32 mouse cellular contexts compared by ENCODE assay signal in the genomic region with DNA sequence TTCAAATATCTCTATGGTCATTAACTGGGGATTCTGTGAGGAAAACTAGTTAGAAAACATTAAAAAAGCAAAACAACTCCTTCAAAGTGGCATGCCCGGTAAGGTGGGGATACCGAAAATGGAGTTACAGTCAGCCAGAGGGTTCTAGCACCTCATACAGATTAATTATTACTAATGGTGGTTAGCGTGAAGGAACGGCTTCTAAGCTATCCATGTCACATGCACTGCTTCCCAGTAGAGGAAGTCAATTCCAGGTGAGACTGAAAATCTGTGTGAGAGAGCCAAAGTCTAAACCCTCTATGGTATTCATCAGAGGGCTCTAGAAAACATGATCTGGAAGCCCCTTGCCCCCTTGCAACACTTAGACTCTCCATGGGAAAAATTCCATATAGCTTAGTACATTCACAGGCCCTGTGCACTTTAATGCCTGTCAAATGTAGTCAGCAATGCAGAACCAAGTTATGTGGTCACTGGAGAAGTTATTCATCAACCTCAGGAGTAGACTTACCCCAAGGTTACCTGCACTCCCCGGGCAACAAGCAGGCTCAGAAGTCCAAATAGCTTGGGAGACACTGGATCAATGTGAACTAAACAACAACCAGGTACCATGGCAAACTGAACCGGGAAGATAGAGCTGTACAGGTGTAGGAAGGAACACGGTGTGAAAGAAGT.
DNase-seq lines count a peak whose midpoint lies in the region; ATAC-seq and TF ChIP-seq lines count a peak whose summit lies in the region.
"Had no signal": no experiment of that assay in that cellular context is flagged by ENCODE, and none has a peak within 500 bp of the region (broad histone marks: within the 10 kb centered on the region; RNA-seq: fewer than 3 reads in every experiment).

No protein-coding gene starts in this region.

- TF ChIP-seq CTCF in CH12.LX (conservative IDR thresholded peaks at IDR 0.05 in 1 of 2, IDR thresholded peaks at IDR 0.05 in 1 of 2; ENCODE audit: low read depth in 2 of 2, low read length in 2 of 2), result no peak
- no peak for TF ChIP-seq CTCF in midbrain, postnatal 0 days (IDR thresholded peaks at IDR 0.05)

- no peak overlapping the region for H3K9ac ChIP-seq in CH12.LX (ENCODE audit: insufficient read depth, low read depth)
- no peak overlapping the region for H3K9ac ChIP-seq in kidney, embryonic 15.5 days
- no peak overlapping the region for H3K9ac ChIP-seq in midbrain, postnatal 0 days (replicated peaks; ENCODE audit: low read length, poor library complexity, severe bottlenecking)
- H3K9ac ChIP-seq: embryonic facial prominence, embryonic 12.5 days; heart, embryonic 13.5 days; hindbrain, embryonic 14.5 days; liver, embryonic 15.5 days; lung, embryonic 15.5 days; neural tube, embryonic 12.5 days had no signal

- H3K79me2 ChIP-seq in CH12.LX (replicated peaks; ENCODE audit: control insufficient read depth, extremely low read depth, insufficient read depth, poor library complexity, severe bottlenecking), result no peaks in the 10 kb centered on the region

- H3K4me1 ChIP-seq in CH12.LX (ENCODE audit: control insufficient read depth in 1 of 2, insufficient read depth in 2 of 2), result peaks cover 0 to 17% of the 10 kb centered on the region in 2 experiments; a peak in 2 of 4 replicates
- H3K4me1 ChIP-seq in kidney, embryonic 15.5 days, result no peaks in the 10 kb centered on the region
- H3K4me1 ChIP-seq in midbrain, postnatal 0 days (ENCODE audit: insufficient read depth, low read length), result no peaks in the 10 kb centered on the region
- H3K4me1 ChIP-seq: embryonic facial prominence, embryonic 12.5 days; heart, embryonic 13.5 days; liver, embryonic 15.5 days; lung, embryonic 15.5 days; neural tube, embryonic 12.5 days had no signal

- in situ Hi-C loops in CH12.LX (cut with MboI; ENCODE audit: low pct_ligation_motif_present, low pct_unique_long_range_greater_than_20kb, low sequenced_read_pairs), result no loop called here

- H3K27ac ChIP-seq in CH12.LX (ENCODE audit: insufficient read depth, low read depth), result no peak overlapping the region
- peak overlapping the region; percentile 88 for H3K27ac ChIP-seq in kidney, embryonic 15.5 days
- H3K27ac ChIP-seq in midbrain, postnatal 0 days (ENCODE audit: low read depth, low read length), result no peak overlapping the region
- H3K27ac ChIP-seq: embryonic facial prominence, embryonic 12.5 days; heart, embryonic 13.5 days; hindbrain, embryonic 14.5 days; liver, embryonic 15.5 days; lung, embryonic 15.5 days; neural tube, embryonic 12.5 days; stomach, postnatal 0 days had no signal

- no peaks in the 10 kb centered on the region for H3K9me3 ChIP-seq in CH12.LX (replicated peaks; ENCODE audit: low read length)
- H3K9me3 ChIP-seq in kidney, embryonic 15.5 days (replicated peaks), result no peaks in the 10 kb centered on the region
- no peaks in the 10 kb centered on the region for H3K9me3 ChIP-seq in midbrain, postnatal 0 days (ENCODE audit: low read length)
- H3K9me3 ChIP-seq: embryonic facial prominence, embryonic 12.5 days; heart, embryonic 13.5 days; liver, embryonic 15.5 days; lung, embryonic 15.5 days; neural tube, embryonic 12.5 days had no signal

- no peak for TF ChIP-seq RAD21 in CH12.LX (IDR thresholded peaks at IDR 0.05; ENCODE audit: low read depth, low read length)

- dilution Hi-C loops in CH12.LX (cut with MboI; ENCODE audit: extremely low pct_ligation_motif_present, extremely low pct_unique_long_range_greater_than_20kb, low sequenced_read_pairs), result no loop called here

- no peak overlapping the region for H3K4me3 ChIP-seq in CH12.LX (replicated peaks in 1 of 3; ENCODE audit: low read depth in 2 of 3, low read length in 2 of 3, poor library complexity in 1 of 3)
- H3K4me3 ChIP-seq in kidney, embryonic 15.5 days (replicated peaks), result no peak overlapping the region
- H3K4me3 ChIP-seq in midbrain, postnatal 0 days (ENCODE audit: low read depth, low read length), result no peak overlapping the region
- H3K4me3 ChIP-seq: embryonic facial prominence, embryonic 12.5 days; heart, embryonic 13.5 days; liver, embryonic 15.5 days; lung, embryonic 15.5 days; myocyte; neural tube, embryonic 12.5 days had no signal

- no peak for TF ChIP-seq POLR2A in CH12.LX (IDR thresholded peaks at IDR 0.05; ENCODE audit: low read depth, low read length)

- DNase-seq in CH12.LX (ENCODE audit: extremely low read depth), result no peak
- peak; percentile 77 for DNase-seq in kidney, adult 18-20 months
- peak; percentile 63 to 86 for DNase-seq in kidney, postnatal 25 days
- no peak for DNase-seq in ovary, adult 18-20 months (ENCODE audit: low spot score)
- no peak for DNase-seq in urinary bladder, postnatal 14 days (ENCODE audit: low spot score)
- no peak for DNase-seq in urinary bladder, postnatal 25 days (ENCODE audit: low spot score)
- no peak for DNase-seq in midbrain, postnatal 0 days (ENCODE audit: low spot score)
- DNase-seq: adrenal gland, adult 8-10 months; cerebellum, adult 9-10 months; embryo, embryonic 11 days; gastrocnemius, postnatal 25 days; heart, adult 11 months; heart, postnatal 10 days; layer of hippocampus, postnatal 36 days; liver; right cerebral cortex, postnatal 4 days; thymus, adult 18-20 months; thymus, postnatal 36 days had no signal

- H3K27me3 ChIP-seq in CH12.LX (replicated peaks), result no peaks in the 10 kb centered on the region
- H3K27me3 ChIP-seq in kidney, embryonic 15.5 days, result no peaks in the 10 kb centered on the region
- H3K27me3 ChIP-seq in midbrain, postnatal 0 days (ENCODE audit: insufficient read depth, low read length), result no peaks in the 10 kb centered on the region
- H3K27me3 ChIP-seq: embryonic facial prominence, embryonic 12.5 days; heart, embryonic 13.5 days; liver, embryonic 15.5 days; lung, embryonic 15.5 days; neural tube, embryonic 12.5 days had no signal

- 75% methylated on average over 7 of the region's 7 CpGs for WGBS in kidney, embryonic 15.5 days
- 95% methylated on average over 7 of the region's 7 CpGs for WGBS in midbrain, postnatal 0 days

- H3K36me3 ChIP-seq in CH12.LX (replicated peaks in 1 of 2; ENCODE audit: control insufficient read depth in 1 of 2, insufficient read depth in 1 of 2, low read length in 1 of 2), result no peaks in the 10 kb centered on the region
- H3K36me3 ChIP-seq in kidney, embryonic 15.5 days, result no peaks in the 10 kb centered on the region
- no peaks in the 10 kb centered on the region for H3K36me3 ChIP-seq in midbrain, postnatal 0 days (ENCODE audit: insufficient read depth, low read length)
- H3K36me3 ChIP-seq: embryonic facial prominence, embryonic 12.5 days; heart, embryonic 13.5 days; liver, embryonic 15.5 days; lung, embryonic 15.5 days; neural tube, embryonic 12.5 days had no signal

- ATAC-seq in kidney, embryonic 15.5 days (replicated peaks; ENCODE audit: low FRiP score), result peak; percentile 89
- no peak for ATAC-seq in midbrain, postnatal 0 days (ENCODE audit: low FRiP score)
- ATAC-seq: activated CD4-positive, CD25-positive, alpha-beta regulatory T cell, adult 4 months; forebrain, embryonic 14.5 days; intestine, postnatal 0 days; midbrain, embryonic 16.5 days had no signal

- no peak for TF ChIP-seq EP300 in CH12.LX (IDR thresholded peaks at IDR 0.05; ENCODE audit: low read length)

- peak overlapping the region; percentile 45; the same call in 1 of the 2 replicates for H3K4me2 ChIP-seq in CH12.LX (ENCODE audit: insufficient read depth, low read depth, poor library complexity, severe bottlenecking)
- no peak overlapping the region for H3K4me2 ChIP-seq in kidney, embryonic 15.5 days
- H3K4me2 ChIP-seq in midbrain, postnatal 0 days (ENCODE audit: low read depth, low read length, poor library complexity, severe bottlenecking), result no peak overlapping the region
- H3K4me2 ChIP-seq: embryonic facial prominence, embryonic 12.5 days; heart, embryonic 13.5 days; hindbrain, embryonic 14.5 days; liver, embryonic 15.5 days; lung, embryonic 15.5 days; midbrain, embryonic 11.5 days; neural tube, embryonic 12.5 days had no signal

TF ChIP-seq in CH12.LX, 34 proteins besides CTCF, POLR2A, EP300 and RAD21:
- TF ChIP-seq HCFC1 (IDR thresholded peaks at IDR 0.05; ENCODE audit: low read depth, low read length) (no peak), ZNF384 (IDR thresholded peaks at IDR 0.05; ENCODE audit: low read depth, low read length) (no peak), JUN (IDR thresholded peaks at IDR 0.05; ENCODE audit: insufficient read depth, low read depth, low read length) (no peak)

Comparison
In these comparisons a context has a peak if more than half of its experiments do, and no peak if none do; other contexts are left out.
1. DNase-seq: peak in kidney, adult 18-20 months (single experiment) and kidney, postnatal 25 days (2 of 2); none in CH12.LX (single experiment), ovary, adult 18-20 months (single experiment), urinary bladder, postnatal 14 days (single experiment), urinary bladder, postnatal 25 days (single experiment) and midbrain, postnatal 0 days (single experiment).